Mouse (Mus musculus) thymus, postnatal 4 days (tissue): ENCODE data around the gene Pik3c2a.
"Not testable (repeated sequence)": the region's sequence is repeated elsewhere in the genome, so short reads cannot be mapped to it uniquely, and the experiment has no call there.

Experiments used
- DNase-seq: peaks from one replicate; pipeline ENCODE4 v3.0.0; 2021

Pik3c2a gene

DNA sequence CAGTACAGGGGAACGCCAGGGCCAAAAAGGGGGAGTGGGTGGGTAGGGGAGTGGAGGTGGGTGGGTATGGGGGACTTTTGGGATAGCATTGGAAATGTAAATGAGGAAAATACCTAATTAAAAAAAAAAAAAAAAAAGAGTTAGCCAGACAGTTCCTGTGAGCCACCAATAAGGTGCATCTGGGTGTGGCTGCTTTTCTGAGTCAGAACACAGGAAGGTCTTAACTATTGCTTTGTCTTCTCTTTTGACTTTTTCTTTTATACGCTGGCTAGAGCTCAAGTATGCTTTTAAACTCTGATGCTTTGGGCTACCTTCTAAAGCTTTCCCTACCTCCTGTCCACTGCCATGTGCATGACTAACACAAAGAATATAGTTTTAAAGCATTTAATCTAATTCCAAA, 55.9 kb downstream of the Pik3c2a start:
- not testable (repeated sequence) for DNase-seq

GRCm38 (mm10) chr7:116379181-116379580, 64.1 kb downstream of the Pik3c2a start:
- not testable (repeated sequence) for DNase-seq

DNA sequence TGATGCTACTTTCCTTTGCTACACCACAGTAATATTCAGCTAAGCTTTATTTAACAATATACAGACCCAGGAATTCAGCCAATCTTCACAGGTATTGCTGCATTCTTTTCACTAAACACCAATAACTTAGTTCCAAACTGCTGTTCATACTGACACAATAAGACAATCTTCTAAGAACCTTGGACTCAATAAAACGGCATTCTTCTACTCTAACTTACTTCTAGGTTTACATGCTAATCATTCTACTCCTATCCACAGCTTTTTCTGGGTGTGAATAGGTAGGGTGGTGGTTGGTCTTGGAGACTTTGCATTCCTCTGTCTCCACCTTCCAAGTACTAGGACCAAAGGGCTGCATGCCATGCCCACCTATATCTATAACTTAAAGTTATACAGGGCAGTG, 69.0 kb downstream of the Pik3c2a start:
- DNase-seq = no peak

DNA sequence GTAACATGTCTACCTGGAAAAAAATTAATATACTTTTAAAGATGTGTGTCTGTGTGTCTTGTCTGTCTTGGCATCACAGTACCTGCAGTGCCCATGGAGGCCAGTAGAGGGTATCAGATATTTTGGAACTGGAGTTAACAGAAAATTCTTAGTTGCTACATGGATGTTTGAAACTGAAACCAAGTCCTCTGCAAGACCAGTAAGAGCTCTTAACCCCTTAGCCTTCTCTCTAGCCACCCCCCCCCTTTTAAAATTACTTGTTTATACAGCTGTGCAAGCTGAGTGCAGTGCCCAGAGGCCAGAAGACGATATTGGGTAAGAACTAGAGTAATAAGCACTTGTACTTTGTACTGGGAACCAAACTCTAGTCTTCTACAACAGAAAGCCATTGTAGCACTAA, 107.0 kb downstream of the Pik3c2a start:
- peak; percentile 84 for DNase-seq

DNA sequence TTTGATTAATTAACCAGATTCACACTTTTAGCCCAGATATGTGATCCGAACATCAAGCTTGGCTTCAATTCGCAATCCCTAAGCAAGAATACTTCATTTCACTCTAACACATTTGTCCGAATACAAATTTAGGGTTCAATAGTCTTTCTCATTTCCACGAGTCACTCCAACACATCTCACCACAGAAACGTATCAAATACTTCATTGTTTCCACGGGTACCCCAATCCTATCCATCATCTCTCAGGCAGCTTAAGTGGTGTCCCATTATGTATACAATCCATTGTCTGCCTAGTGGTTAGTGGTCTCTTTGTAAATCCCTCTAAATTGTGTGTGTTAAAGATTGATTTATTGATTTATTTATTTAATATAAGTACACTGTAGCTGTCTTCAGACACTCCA, 108.1 kb downstream of the Pik3c2a start:
- DNase-seq = no peak

DNA sequence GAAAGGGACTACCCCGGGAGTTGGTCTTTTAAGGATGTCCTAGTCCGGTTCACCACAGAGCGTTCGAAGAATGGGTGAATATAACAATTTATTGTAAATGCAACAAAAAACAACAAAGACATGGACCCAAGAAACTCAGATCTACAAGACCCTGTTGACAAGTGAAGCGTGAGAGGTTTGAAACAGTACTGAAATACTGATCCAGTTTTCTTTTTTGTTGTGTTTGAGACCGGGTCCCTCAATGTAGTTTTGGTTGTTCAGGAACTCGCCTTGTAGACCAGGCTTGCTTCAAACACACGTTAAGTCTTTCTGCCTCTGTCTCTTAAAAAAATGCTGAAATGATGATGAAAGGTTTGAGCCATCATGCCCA, 108.6 kb downstream of the Pik3c2a start:
- no peak for DNase-seq

DNA sequence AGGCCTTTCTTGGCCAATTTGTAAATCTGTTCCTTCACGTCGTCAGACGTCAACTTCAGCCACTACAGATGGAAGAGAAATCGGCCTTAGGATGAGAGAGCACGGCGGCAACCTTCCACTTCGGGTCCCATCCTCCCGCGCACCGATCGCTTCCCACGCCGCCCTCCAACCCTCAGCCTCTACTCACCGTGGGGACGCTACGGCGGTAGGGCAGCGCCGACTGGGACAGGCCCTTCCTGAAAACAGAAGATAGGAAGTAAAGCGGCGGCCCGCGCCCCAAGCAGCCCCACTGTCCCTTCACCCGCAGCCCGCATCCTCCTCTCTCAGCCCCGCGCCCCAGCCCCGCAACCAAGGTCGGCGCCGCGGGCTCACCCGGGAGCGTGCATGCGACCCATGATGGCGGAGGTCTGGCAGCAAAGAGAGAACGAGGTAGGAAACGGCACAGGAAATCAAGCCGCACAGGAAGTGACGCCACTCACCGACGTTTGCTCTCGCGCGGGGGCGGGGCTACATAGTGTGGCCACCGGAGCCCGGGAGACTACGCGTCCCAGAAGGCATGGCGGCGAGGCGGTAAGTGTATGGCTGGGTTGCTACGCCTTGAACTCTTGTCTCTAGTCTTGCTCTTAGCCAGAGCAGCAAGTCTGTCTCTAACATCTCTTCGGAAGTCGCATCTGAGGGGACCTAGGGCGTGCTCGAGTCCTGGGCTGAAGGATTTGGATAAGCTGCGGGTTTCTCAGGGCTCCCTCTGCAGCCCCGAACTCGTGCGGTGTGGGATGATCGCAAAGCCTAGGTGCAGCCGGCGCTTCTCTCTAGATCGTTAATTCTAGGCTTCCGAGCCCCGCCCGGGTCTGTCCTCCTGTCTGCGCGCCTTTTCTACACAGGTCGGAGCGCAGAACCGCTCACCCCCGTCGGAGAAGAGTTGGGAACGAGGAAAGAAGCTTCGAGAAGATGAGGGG, 109.3 kb downstream of the Pik3c2a start, which contains the start of gene Rps13:
TSS of gene Rps13 (minus strand) at position 483 of the 956 bp plus-strand sequence.
- peak; percentile 99 for DNase-seq

GRCm38 (mm10) chr7:116331246-116331645, 112.0 kb downstream of the Pik3c2a start:
- DNase-seq = no peak

DNA sequence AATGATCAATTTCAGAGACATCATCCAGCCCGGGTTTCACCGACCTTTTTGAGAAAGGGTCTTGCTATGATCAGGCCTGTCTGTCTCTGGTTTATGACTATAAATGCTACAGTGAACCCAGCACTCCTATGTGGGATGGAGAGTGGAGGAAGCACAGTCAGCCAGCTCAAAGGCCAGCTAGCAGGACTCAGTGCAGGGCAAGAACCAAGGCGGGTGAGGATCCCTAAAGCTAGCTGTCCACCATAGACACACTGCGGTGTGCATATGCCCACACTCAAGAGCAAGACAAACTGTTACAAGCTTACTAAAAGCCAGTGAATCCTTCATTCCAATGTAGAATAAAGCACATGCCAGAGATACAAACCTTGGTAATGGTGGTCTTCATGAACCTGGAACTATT, 113.4 kb downstream of the Pik3c2a start:
- DNase-seq = no peak

GRCm38 (mm10) chr7:116328777-116329176, 114.5 kb downstream of the Pik3c2a start:
- no peak for DNase-seq

- no peak for DNase-seq
Observed at GRCm38 (mm10) chr7:116327901-116328300, 115.3 kb downstream of the Pik3c2a start.

GRCm38 (mm10) chr7:116323331-116323964, 119.8 kb downstream of the Pik3c2a start:
- peak; percentile 77 for DNase-seq

DNA sequence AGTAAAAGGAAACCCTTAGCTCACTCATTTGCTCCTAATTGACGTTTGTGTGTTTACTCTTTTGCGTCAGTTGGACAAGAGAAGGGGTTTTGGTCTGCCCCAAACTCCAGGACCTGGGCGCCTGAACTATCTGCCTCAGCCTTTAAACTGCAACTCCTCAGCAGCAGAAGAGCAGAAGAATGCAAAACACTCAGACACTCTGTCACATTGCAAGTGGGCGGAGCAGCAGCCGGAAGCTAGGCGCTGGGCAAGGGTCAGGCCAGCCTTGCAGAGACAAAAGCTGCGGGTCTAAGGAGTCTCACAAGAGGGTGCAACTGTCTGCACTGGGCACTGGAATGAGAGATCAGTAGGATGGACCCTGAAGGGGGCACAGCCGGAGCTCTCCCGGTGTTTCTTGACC, 133.8 kb downstream of the Pik3c2a start:
- DNase-seq = peak; percentile 70

DNA sequence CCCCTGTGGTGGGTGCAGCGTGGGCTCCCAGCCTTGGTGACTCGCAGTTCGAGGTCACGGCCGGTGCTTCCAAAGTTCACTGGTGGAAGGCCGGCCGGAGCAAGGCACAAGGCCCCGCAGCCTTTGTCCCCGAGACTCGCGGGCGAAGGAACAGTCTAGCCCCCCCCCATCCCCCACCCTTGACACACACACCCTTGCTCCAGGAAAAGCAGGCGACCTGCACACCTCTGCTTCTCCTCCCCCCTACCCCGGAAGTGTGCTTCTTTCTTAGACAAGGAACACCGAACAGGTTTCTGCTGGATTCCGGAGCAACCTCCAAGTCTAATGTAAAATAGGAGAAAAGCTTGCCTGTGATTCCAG, 134.6 kb downstream of the Pik3c2a start:
- peak; percentile 61 for DNase-seq

DNA sequence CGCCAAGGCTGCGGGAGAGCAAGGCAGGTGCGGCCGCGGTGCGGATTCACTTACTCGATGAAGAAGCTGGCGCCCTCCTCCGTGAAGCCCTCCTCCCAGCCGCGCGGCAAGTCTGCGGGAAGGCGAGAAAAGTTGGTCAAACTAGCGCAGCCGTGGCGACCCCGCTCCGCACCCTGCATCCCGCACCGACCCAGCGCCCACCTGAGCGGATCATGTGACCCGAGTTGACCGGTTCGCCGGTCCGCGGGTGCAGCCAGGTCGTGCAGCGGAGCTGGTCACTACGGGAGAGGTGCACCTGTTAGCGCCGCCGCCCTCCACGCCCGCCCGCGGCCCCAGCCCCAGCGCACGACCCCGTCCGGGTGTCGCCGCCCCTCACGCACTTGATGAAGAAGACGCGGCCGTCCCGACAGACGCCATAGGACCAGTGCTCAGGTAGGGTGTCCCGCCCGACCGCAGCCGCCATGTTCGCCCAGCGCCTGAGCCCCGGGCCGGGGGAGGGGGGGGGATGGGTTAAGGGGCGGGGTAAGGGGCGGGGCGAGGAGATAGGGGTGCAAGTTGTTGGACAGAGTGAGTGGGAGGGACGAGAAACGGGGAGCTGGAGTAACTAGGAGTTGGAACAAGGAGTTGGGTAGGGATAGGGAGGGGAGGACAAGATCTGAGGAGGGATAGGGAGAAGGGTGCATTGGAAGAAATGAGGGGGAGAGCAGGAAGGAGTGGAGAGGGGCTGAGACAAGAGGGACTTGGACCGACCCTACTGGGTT, 135.2 kb downstream of the Pik3c2a start, which contains the start of gene Plekha7:
TSS of gene Plekha7 (minus strand) at position 506 of the 761 bp plus-strand sequence.
- peak; percentile 76 for DNase-seq

DNA sequence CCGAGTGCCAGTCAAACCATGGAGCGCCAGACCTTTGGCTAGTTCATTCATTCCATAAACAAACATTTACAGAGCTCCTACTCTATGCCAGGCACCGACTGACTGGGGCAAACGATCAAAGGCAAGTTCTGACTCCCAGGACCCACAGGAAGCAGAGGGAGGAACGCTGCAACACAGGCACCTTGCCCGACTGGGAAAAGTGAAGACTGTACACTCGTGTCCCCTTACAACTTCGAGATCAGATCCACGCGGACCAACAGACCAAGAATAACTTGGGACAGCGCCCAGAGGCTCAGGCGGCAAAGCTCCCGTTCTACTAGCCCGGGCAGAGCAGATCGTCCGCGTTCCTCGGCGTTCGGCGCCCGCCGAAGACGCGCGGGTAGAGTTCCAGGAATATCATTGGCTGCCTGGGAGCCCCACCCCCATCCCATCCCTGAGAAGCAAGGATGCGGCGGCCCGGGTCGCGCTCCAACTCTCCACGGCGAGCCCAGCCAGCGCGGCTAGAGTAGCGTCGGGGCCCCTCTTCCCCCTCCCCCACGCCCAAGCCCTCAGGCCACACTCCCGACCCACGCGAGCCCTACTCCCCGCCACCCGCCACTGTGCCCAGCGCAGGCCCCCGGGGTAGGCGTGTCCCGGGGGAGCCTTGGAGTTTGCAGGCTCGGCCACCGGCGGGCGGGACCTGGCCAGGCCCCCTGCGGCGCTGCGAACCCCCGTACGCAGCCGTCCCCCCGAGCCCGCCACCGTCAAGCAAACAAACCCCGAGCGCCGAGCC, 136.0 kb downstream of the Pik3c2a start:
- DNase-seq = no peak

DNA sequence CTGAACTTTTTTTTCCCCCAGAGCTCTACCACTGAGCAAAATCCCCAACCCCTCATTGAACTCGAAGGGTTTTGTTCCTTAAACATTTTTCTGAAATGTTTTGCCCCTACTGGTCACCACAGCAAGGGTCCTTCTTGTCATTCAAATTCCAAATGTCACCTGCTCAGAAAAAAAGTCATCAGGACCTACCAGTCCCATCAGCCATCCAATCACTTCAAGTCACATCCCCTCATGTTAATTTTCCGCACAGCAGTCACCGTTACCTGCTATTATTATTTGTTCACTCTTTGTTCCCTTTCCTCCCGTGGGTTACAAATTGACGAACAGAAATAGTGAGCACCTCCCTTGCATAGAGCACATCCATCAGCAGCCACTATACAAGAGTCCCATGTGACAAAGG, 136.6 kb downstream of the Pik3c2a start:
- DNase-seq = no peak

DNA sequence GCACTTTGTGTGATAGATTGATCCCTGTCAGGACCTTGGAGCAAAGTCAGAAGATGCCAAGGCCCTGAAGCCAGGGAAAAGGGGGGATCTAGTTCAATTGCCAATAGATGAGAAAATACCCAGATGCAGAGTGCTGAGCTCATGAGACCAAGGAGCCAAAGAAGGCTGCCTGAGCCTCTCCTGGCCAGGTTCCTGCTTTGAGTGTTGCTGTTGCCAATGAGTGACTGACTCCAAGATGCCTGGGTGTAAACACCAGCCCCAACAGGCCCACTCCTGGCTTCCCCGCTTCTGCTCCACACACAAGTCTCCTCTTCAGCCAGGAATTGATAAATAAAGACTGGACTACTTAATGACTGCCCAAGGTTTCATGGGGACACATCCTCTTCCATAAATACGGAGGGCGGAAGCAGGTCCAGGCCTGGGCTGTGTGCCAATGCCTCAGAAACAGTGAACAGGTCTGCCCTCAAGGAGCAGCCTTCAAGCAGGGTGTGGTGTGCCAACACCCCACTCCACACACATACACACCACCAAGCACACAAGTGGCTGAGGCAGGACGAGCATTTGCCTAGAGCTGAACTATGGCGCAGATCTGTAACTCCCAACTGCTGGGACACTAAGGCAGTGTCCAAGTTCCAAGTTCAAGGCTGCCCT, 141.5 kb downstream of the Pik3c2a start:
- no peak for DNase-seq

- no peak for DNase-seq
Observed at GRCm38 (mm10) chr7:116301144-116301543, 142.1 kb downstream of the Pik3c2a start.

GRCm38 (mm10) chr7:116298851-116299250, 144.4 kb downstream of the Pik3c2a start:
- DNase-seq = no peak

DNA sequence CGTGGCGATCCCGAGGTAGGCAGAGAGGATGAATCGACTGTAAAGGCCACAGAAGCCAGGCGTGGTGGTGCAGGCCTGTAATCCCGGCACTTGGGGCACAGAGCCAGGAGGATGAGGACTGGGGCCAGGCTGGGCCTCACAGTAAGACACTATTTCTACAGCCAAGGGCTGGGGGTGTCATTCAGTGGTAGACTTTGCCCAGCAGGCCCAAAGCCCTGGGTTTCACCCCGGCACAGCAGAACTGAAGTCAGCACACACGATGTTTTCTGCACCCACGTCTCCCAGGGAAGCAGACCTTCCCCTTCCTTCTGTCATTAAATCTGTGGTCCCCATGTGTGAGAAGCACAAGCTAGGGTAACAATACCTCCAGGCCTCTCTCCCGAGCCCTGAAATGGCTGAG, 144.9 kb downstream of the Pik3c2a start:
- no peak for DNase-seq

GRCm38 (mm10) chr7:116294961-116295360, 148.3 kb downstream of the Pik3c2a start:
- DNase-seq = peak; percentile 70
